Mouse (Mus musculus): ENCODE data around the gene Gm13277.
"Not testable (repeated sequence)": the region's sequence is repeated elsewhere in the genome, so short reads cannot be mapped to it uniquely, and the experiment has no call there.

Gm13277 gene

DNA sequence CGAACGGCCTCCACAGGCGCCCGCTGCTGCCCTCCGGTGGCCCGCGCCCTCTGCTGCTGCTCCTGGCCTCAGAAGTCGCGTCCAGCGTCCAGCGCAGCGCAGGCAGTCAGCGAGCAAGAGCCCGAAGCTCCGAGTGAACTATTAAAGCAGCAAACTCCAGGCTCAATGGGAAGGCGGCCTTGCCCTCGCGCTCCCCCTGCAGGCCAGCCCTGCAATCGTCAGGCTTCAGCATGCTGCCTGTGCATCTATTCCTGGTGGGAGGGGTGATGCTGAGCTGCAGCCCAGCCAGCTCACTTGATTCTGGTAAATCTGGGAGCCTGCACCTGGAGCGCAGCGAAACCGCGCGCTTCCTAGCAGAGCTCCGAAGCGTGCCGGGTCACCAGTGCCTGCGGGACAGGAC lies at the start of gene Gm13277:
Gene Gm13277, plus strand, starts transcription at position 231 of the 400 bp plus-strand sequence.
- DNase-seq (ENCODE audit: low spot score in 2 of 2) = peak; percentile 29 to 69

DNA sequence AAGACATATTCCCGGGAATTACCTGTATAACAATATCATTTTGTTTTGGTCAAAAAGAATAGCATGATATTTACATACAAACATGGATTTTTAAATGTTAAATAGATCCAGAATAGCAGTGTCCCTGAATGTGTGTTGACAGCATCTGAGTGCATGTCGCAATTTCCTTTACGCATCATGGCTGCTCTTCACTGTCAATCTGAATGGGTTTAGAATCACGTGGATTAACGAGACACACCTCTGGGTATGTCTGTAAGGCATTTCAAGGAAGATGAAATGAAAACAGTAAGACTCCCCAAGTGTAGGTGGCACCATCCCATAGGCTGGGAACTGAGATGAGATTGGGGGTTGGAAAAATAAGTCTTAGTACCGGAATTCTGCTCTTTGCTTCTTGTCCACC lies 49.4 kb upstream of the Gm13277 start:
- no peak for DNase-seq (ENCODE audit: low spot score in 2 of 2)

DNA sequence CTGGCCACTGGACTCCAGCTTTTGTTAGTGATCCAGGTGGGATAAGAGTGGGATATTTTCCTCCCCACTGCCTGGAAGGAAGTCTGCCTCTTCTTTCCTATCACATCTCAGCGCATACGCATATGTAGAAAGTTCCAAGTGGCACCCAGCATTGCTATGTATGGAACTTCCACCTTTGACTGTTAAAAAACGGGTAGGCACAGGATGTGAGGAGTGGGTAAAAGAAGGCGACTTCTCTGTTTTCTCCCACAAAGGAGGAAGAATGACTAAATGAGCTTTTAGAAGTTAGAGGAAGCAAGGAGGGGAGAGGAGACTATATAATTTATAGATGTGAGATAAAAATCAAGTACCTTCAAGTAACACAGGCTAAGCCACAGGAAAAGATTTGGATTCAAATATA lies 47.0 kb upstream of the Gm13277 start:
- no peak for DNase-seq (ENCODE audit: low spot score in 2 of 2)

DNA sequence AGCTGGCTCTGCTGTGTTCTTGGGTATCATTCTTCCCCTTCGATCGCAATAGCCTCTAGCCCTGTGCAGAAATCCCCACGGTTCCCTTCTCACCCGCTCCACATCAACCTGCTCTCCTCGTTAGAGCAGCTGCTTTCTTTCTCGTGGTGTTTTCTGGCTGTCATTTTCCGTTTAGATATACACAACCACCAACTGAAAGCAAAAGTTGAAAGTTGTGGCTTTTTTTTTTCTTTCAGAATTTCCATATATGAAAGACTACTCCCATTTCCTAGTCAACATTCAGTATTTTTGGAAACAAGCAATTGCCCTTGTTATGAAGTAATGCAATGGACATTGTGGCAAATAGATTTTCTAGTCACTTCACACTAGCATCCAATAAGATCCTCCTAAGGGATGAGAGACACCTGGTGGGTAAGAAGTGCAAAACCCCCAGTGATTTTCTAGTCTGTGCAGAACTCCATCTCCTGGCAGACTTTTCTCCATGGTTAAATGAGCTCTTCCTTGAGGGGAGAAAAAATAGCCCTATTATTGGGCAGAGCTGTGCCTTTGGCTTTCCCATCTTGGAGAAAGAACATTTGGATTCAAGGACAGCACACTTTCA lies 45.6 kb upstream of the Gm13277 start:
- no peak for DNase-seq (ENCODE audit: low spot score in 2 of 2)

DNA sequence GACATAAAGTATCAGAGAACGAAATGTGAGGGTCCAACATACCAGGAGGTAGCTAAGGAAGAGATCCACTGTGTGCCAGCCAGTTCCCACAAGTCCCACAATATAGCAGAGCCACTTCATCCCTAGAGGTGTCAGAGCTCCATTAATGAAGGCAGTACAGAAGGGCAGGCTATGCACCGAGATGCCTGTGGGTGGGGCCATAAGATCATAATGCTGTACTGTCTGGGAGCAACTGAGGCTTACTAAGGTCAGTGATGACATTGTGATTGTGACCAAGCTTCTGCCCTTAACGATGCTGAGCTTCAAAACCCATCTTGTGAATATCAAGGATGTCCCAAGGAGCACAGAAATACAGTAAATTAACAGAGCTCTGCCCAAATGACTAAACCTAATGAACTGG lies 44.2 kb upstream of the Gm13277 start:
- DNase-seq (ENCODE audit: low spot score in 2 of 2) = no peak

DNA sequence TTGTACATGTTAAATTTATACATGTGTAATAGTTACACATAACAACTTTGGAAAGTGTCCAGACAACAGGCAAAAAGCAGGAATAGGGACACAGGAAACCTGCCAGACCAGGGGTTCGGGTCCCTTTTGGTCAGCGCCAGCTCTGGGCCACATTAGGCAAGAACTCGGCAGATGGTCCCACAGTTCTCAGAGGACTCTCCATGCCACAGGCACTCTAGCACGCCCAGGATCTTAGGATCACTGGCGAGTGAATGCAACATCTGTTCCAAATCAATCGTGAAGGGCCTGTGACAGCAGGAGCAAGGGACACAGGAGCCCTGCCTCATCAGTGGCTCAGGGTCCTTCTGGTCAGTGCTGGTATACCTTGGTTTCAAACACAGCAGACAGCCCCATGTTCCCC lies 38.5 kb upstream of the Gm13277 start:
- DNase-seq (ENCODE audit: low spot score in 2 of 2) = no peak

DNA sequence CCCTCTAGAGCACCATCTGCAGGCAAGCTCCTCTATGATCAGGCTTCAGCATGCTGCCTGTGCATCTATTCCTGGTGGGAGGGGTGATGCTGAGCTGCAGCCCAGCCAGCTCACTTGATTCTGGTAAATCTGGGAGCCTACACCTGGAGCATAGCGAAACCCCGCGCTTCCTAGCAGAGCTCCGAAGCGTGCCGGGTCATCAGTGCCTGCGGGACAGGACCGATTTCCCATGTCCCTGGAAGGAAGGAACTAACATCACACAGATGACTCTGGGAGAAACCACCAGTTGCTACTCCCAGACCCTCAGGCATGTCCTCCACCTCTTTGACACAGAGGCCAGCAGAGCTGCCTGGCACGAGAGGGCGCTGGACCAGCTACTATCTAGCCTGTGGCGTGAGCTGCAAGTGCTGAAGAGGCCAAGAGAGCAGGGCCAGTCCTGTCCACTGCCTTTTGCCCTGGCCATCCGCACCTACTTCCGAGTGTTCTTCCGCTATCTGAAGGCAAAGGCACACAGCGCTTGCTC lies 33.6 kb upstream of the Gm13277 start, which contains the start of gene Gm13271:
Gene Gm13271, plus strand, starts transcription at position 51 of the 523 bp plus-strand sequence.
- DNase-seq (ENCODE audit: low spot score in 2 of 2) = peak; percentile 76 to 79

DNA sequence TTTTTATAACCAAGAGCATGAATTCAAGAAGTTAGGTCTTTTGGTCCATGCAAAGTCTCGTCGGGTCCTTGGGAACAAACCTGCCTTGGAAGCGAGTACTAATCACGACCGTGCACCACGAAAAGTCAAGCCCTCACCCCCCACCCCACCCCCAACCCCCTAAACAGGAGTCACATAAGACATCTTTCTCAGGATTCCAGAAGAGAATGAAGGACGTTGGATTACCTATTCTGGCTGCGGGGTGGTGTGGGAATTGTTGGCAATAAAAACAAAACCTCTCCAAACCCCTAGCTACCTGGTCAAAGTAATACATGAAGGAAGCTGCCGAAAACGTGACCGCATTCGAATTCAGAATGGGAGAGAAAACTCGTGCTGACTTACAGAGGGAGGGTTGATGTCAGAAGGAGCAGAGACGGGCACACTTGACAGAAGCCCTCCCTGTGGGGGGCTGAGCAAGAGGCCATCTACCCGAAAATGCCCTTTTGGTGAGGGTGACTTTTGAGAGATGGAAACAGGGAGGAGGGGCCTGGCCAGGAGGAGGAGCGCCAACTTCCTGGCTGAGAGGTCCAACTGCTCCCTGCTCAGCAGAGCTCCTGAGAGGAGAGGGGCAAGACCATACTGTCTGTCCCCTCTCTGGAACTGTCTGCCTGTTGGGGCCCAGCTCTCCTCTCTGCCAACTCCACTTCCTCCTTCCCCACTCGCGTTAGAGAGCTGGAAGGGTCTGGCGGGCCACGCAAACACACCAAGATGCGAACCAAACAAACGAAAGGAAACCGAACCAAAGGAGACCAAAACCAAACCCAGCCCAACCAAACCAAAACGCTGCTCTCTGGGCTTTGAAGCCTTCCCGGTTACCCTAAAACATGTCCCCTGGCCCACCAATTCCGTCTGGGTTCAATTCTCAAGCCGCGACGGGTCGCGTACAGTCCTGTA lies 31.6 kb upstream of the Gm13277 start:
- not testable (repeated sequence) for DNase-seq (ENCODE audit: low spot score in 2 of 2)

DNA sequence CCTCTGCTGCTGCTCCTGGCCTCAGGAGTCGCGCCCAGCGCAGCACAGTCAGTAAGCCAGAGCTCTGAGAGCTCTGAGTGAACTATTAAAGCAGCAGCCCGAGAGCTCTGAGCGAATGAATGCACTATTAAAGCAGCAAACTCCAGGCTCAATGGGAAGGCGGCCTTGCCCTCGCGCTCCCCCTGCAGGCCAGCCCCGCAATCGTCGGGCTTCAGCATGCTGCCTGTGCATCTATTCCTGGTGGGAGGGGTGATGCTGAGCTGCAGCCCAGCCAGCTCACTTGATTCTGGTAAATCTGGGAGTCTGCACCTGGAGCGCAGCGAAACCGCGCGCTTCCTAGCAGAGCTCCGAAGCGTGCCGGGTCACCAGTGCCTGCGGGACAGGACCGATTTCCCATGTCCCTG lies 30.8 kb upstream of the Gm13277 start:
- DNase-seq (ENCODE audit: low spot score in 2 of 2) = peak; percentile 86 to 90

DNA sequence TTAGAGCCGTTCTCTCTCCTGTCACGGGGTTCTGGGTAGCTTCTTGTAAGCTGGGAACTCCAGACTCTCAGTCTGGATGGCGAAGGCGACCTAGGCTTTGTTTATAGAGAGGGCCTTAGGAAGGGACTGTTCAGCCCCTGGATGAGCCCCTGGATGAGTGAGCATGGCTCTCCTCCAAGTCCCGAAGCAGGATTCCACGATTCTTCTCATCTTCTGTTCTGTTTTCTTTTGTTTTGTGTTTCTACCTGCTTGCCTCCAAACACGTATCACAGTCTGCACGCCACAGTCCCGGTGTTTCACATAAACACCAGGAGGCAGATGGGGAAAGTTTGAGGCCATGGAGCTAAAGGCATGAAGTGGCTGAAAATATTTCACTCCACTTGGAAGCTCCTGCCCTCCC lies 29.7 kb upstream of the Gm13277 start:
- not testable (repeated sequence) for DNase-seq (ENCODE audit: low spot score in 2 of 2)

DNA sequence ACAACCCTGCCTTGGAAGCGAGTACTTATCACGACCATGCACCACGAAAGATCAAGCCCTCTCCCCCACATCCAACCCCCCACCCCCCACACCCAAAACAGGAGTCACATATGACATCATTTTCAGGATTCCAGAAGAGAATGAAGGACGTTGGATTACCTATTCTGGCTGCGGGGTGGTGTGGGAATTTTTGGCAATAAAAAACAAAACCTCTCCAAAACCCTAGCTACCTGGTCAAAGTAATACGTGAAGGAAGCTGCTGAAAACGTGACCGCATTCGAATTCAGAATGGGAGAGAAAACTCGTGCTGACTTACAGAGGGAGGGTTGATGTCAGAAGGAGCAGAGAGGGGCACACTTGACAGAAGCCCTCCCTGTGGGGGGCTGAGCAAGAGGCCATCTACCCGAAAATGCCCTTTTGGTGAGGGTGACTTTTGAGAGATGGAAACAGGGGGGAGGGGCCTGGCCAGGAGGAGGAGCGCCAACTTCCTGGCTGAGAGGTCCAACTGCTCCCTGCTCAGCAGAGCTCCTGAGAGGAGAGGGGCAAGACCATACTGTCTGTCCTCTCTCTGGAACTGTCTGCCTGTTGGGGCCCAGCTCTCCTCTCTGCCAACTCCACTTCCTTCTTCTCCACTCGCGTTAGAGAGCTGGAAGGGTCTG lies 28.7 kb upstream of the Gm13277 start, which contains the start of gene Gm13283:
Gene Gm13283, plus strand, starts transcription at position 510 of the 659 bp plus-strand sequence.
- peak; percentile 33 to 54 for DNase-seq (ENCODE audit: low spot score in 2 of 2)

DNA sequence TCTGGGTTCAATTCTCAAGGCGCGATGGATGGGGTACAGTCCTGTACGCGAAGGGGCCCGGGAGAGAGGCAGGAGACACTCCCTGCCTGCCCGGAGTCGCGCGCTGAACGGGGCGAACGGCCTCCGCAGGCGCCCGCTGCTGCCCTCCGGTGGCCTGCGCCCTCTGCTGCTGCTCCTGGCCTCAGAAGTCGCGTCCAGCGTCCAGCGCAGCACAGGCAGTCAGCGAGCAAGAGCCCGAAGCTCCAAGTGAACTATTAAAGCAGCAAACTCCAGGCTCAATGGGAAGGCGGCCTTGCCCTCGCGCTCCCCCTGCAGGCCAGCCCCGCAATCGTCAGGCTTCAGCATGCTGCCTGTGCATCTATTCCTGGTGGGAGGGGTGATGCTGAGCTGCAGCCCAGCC lies 28.0 kb upstream of the Gm13277 start:
- DNase-seq (ENCODE audit: low spot score in 2 of 2) = peak in 1 of 2 experiments; percentile 66

DNA sequence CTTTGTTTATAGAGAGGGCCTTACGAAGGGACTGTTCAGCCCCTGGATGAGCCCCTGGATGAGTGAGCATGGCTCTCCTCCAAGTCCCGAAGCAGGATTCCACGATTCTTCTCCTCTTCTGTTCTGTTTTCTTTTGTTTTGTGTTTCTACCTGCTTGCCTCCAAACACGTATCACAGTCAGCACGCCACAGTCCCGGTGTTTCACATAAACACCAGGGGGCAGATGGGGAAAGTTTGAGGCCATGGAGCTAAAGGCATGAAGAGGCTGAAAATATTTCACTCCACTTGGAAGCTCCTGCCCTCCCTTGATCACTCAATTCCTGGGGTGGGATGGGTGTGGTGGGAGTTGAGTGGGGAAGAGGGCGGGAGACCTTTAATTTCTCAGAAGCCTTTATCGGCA lies 26.7 kb upstream of the Gm13277 start:
- peak; percentile 73 to 77 for DNase-seq (ENCODE audit: low spot score in 2 of 2)

DNA sequence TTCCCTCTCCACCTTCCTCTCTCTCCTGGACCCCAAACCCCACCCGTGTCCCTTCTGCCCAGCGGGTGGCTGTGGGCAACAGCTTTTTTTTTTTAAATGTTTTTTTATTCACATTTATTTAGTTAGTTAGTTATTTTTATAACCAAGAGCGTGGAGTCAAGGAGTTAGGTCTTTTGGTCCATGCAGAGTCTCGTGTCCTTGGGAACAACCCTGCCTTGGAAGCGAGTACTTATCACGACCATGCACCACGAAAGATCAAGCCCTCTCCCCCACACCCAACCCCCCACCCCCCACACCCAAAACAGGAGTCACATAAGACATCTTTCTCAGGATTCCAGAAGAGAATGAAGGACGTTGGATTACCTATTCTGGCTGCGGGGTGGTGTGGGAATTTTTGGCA lies 26.1 kb upstream of the Gm13277 start:
- DNase-seq (ENCODE audit: low spot score in 2 of 2) = peak in 1 of 2 experiments; percentile 45

DNA sequence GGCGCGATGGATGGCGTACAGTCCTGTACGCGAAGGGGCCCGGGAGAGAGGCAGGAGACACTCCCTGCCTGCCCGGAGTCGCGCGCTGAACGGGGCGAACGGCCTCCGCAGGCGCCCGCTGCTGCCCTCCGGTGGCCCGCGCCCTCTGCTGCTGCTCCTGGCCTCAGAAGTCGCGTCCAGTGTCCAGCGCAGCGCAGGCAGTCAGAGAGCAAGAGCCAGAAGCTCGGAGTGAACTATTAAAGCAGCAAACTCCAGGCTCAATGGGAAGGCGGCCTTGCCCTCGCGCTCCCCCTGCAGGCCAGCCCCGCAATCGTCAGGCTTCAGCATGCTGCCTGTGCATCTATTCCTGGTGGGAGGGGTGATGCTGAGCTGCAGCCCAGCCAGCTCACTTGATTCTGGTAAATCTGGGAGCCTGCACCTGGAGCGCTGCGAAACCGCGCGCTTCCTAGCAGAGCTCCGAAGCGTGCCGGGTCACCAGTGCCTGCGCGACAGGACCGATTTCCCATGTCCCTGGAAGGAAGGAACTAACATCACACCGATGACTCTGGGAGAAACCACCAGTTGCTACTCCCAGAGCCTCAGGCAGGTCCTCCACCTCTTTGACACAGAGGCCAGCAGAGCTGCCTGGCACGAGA lies 24.9 kb upstream of the Gm13277 start:
- DNase-seq (ENCODE audit: low spot score in 2 of 2) = not testable (repeated sequence)

DNA sequence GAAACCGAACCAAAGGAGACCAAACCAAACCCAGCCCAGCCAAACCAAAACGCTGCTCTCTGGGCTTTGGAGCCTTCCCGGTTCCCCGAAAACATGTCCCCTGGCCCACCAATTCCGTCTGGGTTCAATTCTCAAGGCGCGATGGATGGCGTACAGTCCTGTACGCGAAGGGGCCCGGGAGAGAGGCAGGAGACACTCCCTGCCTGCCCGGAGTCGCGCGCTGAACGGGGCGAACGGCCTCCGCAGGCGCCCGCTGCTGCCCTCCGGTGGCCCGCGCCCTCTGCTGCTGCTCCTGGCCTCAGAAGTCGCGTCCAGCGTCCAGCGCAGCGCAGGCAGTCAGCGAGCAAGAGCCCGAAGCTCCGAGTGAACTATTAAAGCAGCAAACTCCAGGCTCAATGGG lies 14.9 kb upstream of the Gm13277 start, which contains the start of gene Gm13290:
Gene Gm13290, plus strand, starts transcription at position 301 of the 400 bp plus-strand sequence.
- not testable (repeated sequence) for DNase-seq (ENCODE audit: low spot score in 2 of 2)

DNA sequence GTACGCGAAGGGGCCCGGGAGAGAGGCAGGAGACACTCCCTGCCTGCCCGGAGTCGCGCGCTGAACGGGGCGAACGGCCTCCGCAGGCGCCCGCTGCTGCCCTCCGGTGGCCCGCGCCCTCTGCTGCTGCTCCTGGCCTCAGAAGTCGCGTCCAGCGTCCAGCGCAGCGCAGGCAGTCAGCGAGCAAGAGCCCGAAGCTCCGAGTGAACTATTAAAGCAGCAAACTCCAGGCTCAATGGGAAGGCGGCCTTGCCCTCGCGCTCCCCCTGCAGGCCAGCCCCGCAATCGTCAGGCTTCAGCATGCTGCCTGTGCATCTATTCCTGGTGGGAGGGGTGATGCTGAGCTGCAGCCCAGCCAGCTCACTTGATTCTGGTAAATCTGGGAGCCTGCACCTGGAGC lies 11.8 kb upstream of the Gm13277 start, which contains the start of gene Gm13289:
Gene Gm13289, plus strand, starts transcription at position 301 of the 400 bp plus-strand sequence.
- not testable (repeated sequence) for DNase-seq (ENCODE audit: low spot score in 2 of 2)

DNA sequence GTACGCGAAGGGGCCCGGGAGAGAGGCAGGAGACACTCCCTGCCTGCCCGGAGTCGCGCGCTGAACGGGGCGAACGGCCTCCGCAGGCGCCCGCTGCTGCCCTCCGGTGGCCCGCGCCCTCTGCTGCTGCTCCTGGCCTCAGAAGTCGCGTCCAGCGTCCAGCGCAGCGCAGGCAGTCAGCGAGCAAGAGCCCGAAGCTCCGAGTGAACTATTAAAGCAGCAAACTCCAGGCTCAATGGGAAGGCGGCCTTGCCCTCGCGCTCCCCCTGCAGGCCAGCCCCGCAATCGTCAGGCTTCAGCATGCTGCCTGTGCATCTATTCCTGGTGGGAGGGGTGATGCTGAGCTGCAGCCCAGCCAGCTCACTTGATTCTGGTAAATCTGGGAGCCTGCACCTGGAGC lies 8.9 kb upstream of the Gm13277 start, which contains the start of gene Gm13272:
Gene Gm13272, plus strand, starts transcription at position 301 of the 400 bp plus-strand sequence.
- not testable (repeated sequence) for DNase-seq (ENCODE audit: low spot score in 2 of 2)

DNA sequence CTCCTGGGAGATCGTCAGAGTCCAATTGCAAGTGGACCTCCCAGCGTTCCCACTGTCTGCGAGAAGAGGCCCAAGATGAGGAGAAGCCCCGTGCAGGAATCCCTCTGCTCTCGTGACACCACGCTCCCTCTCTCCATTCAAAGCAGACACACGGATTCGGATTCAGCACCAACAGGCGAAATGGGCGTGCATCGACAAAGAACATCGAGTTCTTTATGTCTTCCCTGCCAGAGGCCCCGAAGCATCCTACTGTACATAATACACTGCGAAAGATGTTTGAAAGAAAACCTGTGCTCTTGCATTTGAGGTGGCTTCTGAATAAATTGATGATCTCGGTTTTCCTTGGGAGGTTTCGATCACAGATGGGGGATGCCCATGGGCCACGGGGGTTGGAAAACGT lies 8.1 kb upstream of the Gm13277 start:
- DNase-seq (ENCODE audit: low spot score in 2 of 2) = not testable (repeated sequence)

DNA sequence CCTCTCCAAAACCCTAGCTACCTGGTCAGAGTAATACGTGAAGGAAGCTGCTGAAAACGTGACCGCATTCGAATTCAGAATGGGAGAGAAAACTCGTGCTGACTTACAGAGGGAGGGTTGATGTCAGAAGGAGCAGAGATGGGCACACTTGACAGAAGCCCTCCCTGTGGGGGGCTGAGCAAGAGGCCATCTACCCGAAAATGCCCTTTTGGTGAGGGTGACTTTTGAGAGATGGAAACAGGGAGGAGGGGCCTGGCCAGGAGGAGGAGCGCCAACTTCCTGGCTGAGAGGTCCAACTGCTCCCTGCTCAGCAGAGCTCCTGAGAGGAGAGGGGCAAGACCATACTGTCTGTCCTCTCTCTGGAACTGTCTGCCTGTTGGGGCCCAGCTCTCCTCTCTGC lies 6.6 kb upstream of the Gm13277 start, which contains the start of gene Ifnz:
Gene Ifnz, plus strand, starts transcription at position 301 of the 400 bp plus-strand sequence.
- DNase-seq (ENCODE audit: low spot score in 2 of 2) = not testable (repeated sequence)

DNA sequence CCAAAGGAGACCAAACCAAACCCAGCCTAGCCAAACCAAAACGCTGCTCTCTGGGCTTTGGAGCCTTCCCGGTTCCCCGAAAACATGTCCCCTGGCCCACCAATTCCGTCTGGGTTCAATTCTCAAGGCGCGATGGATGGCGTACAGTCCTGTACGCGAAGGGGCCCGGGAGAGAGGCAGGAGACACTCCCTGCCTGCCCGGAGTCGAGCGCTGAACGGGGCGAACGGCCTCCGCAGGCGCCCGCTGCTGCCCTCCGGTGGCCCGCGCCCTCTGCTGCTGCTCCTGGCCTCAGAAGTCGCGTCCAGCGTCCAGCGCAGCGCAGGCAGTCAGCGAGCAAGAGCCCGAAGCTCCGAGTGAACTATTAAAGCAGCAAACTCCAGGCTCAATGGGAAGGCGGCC lies 6.1 kb upstream of the Gm13277 start:
- not testable (repeated sequence) for DNase-seq (ENCODE audit: low spot score in 2 of 2)
